Mouse (Mus musculus) lung, adult 18-20 months (tissue): ENCODE data around the gene Slc26a5.

ENCODE experiments used
- DNase-seq, 2 experiments: peaks; one replicate each; pipeline ENCODE4 v3.0.0; 2022; ENCODE audit warnings: mixed read lengths in 2 of 2

Gene Slc26a5

GRCm38 (mm10) chr5:21865346-21866107, at the start of gene Slc26a5:
Gene Slc26a5, minus strand, starts transcription at chr5:21865604.
- peak; percentile 28 to 33 for DNase-seq

- DNase-seq = no peak
Observed at GRCm38 (mm10) chr5:21914776-21915175, 49.4 kb upstream of the Slc26a5 start.

- DNase-seq = no peak
Observed at GRCm38 (mm10) chr5:21912835-21913530, 47.6 kb upstream of the Slc26a5 start.

GRCm38 (mm10) chr5:21910726-21911125, 45.3 kb upstream of the Slc26a5 start:
- no peak for DNase-seq

GRCm38 (mm10) chr5:21909713-21910112, 44.3 kb upstream of the Slc26a5 start:
- DNase-seq = no peak

- no peak for DNase-seq
Observed at GRCm38 (mm10) chr5:21901411-21901810, 36.0 kb upstream of the Slc26a5 start.

- no peak for DNase-seq
Observed at GRCm38 (mm10) chr5:21900891-21901290, 35.5 kb upstream of the Slc26a5 start.

- no peak for DNase-seq
Observed at GRCm38 (mm10) chr5:21898875-21899274, 33.5 kb upstream of the Slc26a5 start.

GRCm38 (mm10) chr5:21896586-21896985, 31.2 kb upstream of the Slc26a5 start:
- no peak for DNase-seq

GRCm38 (mm10) chr5:21894168-21894567, 28.8 kb upstream of the Slc26a5 start:
- DNase-seq = no peak

- no peak for DNase-seq
Observed at GRCm38 (mm10) chr5:21866750-21867149, 1.3 kb upstream of the Slc26a5 start.

GRCm38 (mm10) chr5:21866311-21866712, 908 bp upstream of the Slc26a5 start:
- peak; percentile 4 to 8 for DNase-seq

- DNase-seq = no peak
Observed at GRCm38 (mm10) chr5:21858653-21859052, 6.8 kb downstream of the Slc26a5 start.

GRCm38 (mm10) chr5:21851679-21852340, 13.6 kb downstream of the Slc26a5 start:
- DNase-seq = no peak

- DNase-seq = no peak
Observed at GRCm38 (mm10) chr5:21847438-21847837, 18.0 kb downstream of the Slc26a5 start.

GRCm38 (mm10) chr5:21846616-21847290, 18.7 kb downstream of the Slc26a5 start:
- no peak for DNase-seq

- DNase-seq = no peak
Observed at GRCm38 (mm10) chr5:21844676-21845075, 20.7 kb downstream of the Slc26a5 start.

- DNase-seq = no peak
Observed at GRCm38 (mm10) chr5:21831761-21832160, 33.6 kb downstream of the Slc26a5 start.

GRCm38 (mm10) chr5:21828855-21829254, 36.5 kb downstream of the Slc26a5 start:
- DNase-seq = no peak

- DNase-seq = no peak
Observed at GRCm38 (mm10) chr5:21827643-21828042, 37.8 kb downstream of the Slc26a5 start.

GRCm38 (mm10) chr5:21826370-21826769, 39.0 kb downstream of the Slc26a5 start:
- DNase-seq = no peak

GRCm38 (mm10) chr5:21813994-21814393, 51.4 kb downstream of the Slc26a5 start:
- peak in 1 of 2 experiments; percentile 2 for DNase-seq

GRCm38 (mm10) chr5:21810924-21811323, 54.5 kb downstream of the Slc26a5 start:
- no peak for DNase-seq
